Mouse (Mus musculus) small intestine, adult 2 months (tissue): ENCODE measurements around the gene Pcbd2.

Experiments
- CTCF ChIP-seq: fragments of 200-500 bp; IDR thresholded peaks from 2 replicates; pipeline ENCODE4 v1.5.1; 2012; ENCODE audit warnings: low read depth, mild to moderate bottlenecking, control low read depth, inconsistent platforms, low read length, moderate library complexity, mixed read lengths; ENCODE audit not compliant: insufficient replicate concordance, insufficient read length; ENCODE audit errors: extremely low read depth
- POLR2A ChIP-seq: fragments of 200-500 bp; IDR thresholded peaks from 2 replicates; pipeline ENCODE4 v1.6.1; 2012; ENCODE audit warnings: low read depth, mild to moderate bottlenecking, control low read depth, inconsistent platforms, low read length, moderate library complexity

DNA sequence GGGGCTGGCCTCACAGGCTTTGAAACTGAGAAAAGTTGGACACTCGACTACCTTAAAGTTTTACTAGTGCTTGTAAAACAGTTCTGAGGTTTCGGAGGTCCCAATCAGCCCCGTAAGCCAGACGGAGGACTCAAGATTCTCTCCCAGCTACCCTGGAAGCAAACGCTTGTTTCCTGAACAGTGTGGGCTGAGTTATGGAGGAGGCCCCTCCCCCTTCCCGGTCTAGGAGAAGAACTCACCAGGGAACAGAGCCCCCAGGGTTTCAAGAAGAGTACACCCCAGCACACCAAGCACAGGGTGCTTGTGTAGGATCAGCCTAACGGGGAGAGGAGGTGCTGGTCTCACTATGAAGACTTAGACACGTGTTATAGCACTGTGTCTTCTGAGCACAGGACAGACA is 29.6 kb downstream of the Pcbd2 start:
- 0 out of 2 replicates have a peak, but pooled peaks have one; percentile 4 for TF ChIP-seq CTCF
- no peak for TF ChIP-seq POLR2A
